Mouse (Mus musculus) ovary, adult 2 months (tissue): ENCODE data around the gene Onecut1. TPM values are rescaled to one million over a fixed set of nuclear protein-coding genes. Genes with fewer than 3 reads are reported as not detected.

ENCODE experiments used
- polyA plus RNA-seq: library from polyadenylated mRNA; depleted of rRNA; stranded (reverse); fragments of >200 nt; gene quantifications from 2 replicates; pipeline ENCODE4 v1.2.3, GENCODE M21; 2012; rRNA removed

Gene Onecut1
- 0.15 and 0.37 TPM in 2 replicates for polyA plus RNA-seq

GRCm38 (mm10) chr9:74861561-74861980 is at the start of gene Onecut1:
TSS of gene Onecut1 (plus strand) at chr9:74861921.

Other genes starting within 250 kb of the Onecut1 start
- 20.9 and 21.5 TPM in 2 replicates for gene Fam214a, start 91.0 kb downstream of the Onecut1 start, polyA plus RNA-seq
- 7.9 and 11.9 TPM in 2 replicates for gene Arpp19, start 175.7 kb downstream of the Onecut1 start, polyA plus RNA-seq
- 6.1 and 6.5 TPM in 2 replicates for gene Myo5a, start 209.1 kb downstream of the Onecut1 start, polyA plus RNA-seq